Mouse (Mus musculus) forebrain, embryonic 14.5 days (tissue): ENCODE results near the gene St14. TPM values are rescaled to one million over a fixed set of nuclear protein-coding genes. Genes with fewer than 3 reads are reported as not detected.

Experiments
- ATAC-seq: fragments of 200-750 bp; cut with Nextera tagmentation; 2 replicates; pipeline ENCODE4 v1.8.0; 2017; ENCODE audit warnings: mild to moderate bottlenecking, moderate library complexity
- DNase-seq: peaks from one replicate; pipeline ENCODE4 v3.0.0-alpha.2; 2015; ENCODE audit warnings: low spot score
- H3K27ac ChIP-seq: fragments of 300-500 bp; sonication (generic); 2 replicates; pipeline ENCODE4 v1.5.1; 2014; ENCODE audit warnings: low read depth, mild to moderate bottlenecking, control low read depth, low read length, moderate library complexity
- H3K27me3 ChIP-seq: fragments of 300-500 bp; sonication (generic); replicated peaks from 2 replicates; pipeline ENCODE4 v1.6.1; 2014; ENCODE audit warnings: low read length, control low read depth, mixed read lengths; ENCODE audit not compliant: control insufficient read depth, insufficient read depth
- H3K36me3 ChIP-seq: fragments of 300-500 bp; sonication (generic); 2 replicates; pipeline ENCODE4 v1.6.1; 2014; ENCODE audit warnings: low read length, control low read depth; ENCODE audit not compliant: control insufficient read depth, insufficient read depth
- H3K4me1 ChIP-seq: fragments of 300-500 bp; sonication (generic); 2 replicates; pipeline ENCODE4 v1.6.1; 2014; ENCODE audit warnings: antibody characterized with exemption, low read length, control low read depth; ENCODE audit not compliant: control insufficient read depth, insufficient read depth
- H3K4me2 ChIP-seq: fragments of 300-500 bp; sonication (generic); 2 replicates; pipeline ENCODE4 v1.6.1; 2014; ENCODE audit warnings: mild to moderate bottlenecking, control low read depth, low read length
- H3K4me3 ChIP-seq: fragments of 300-500 bp; sonication (generic); 2 replicates; pipeline ENCODE4 v1.5.1; 2014; ENCODE audit warnings: low read depth, low read length, control low read depth
- H3K9ac ChIP-seq: fragments of 300-500 bp; sonication (generic); 2 replicates; pipeline ENCODE4 v1.6.1; 2014; ENCODE audit warnings: mild to moderate bottlenecking, low read length, control low read depth, moderate library complexity
- H3K9me3 ChIP-seq: fragments of 300-500 bp; sonication (generic); replicated peaks from 2 replicates; pipeline ENCODE4 v1.6.1; 2016; ENCODE audit warnings: low read length, control low read depth, mixed read lengths; ENCODE audit not compliant: control insufficient read depth
- WGBS: fragments of 180-500 bp; shearing (Covaris S2); extraction: QIAGEN DNeasy Blood & Tissue Kit; methylation state at CpG from one replicate; pipeline ENCODE4 v1.1.7; 2014; 5-methylcytosine and 5-hydroxymethylcytosine counted together
- polyA plus RNA-seq: library from polyadenylated mRNA; unstranded; fragments of >200 nt; fragmentation: Nextera tagmentation; extraction: Ambion mirVana; gene quantifications from 2 replicates; pipeline ENCODE4 v1.2.1, GENCODE M21; 2014

Gene St14
- polyA plus RNA-seq, 1 experiment from 2014 or later = 0.18 TPM

DNA sequence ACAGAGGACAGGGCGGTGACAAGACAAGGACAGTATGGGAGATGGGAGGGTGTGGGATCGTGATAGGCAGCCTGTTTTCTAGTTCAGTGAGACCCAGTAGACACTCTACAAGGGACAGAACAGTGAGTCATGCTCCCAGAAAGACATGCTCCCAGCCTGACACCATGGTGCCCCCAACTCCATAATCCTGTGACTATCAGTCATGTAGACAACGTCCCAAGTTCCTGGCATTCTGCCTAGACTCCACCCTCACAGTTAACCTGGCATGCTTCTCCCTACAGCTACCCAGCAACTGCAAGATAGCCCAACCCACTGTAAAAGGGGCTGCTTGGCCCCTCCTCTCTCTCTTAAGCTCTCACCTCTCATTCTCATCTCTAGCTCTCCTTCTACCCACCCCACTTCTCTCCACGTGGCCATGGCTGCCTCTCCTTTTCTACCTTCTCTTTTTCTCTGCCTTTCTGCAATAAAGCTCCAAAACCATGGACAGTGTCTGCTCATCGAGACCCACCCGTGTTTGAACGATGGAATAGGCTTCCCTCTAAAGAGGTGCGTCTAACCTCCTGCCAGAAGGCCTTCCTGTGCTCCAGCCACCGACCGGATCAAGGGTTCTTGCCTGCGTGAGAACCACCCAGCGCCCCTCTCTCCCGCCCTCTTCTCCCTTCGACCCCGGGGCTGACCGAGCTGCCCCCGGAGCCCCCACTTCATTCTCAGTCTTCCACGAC is 39.4 kb downstream of the St14 start:
- no peak overlapping the region for H3K4me3 ChIP-seq
- no peaks in the 10 kb centered on the region for H3K36me3 ChIP-seq
- H3K9me3 ChIP-seq = no peaks in the 10 kb centered on the region
- DNase-seq (no peak), ATAC-seq (no peak)
- H3K27ac ChIP-seq = no peak overlapping the region
- peaks cover under 1% of the 10 kb centered on the region for H3K4me1 ChIP-seq
- 89% methylated on average over 18 of the region's 18 CpGs for WGBS
- no peak overlapping the region for H3K9ac ChIP-seq
- H3K27me3 ChIP-seq = no peaks in the 10 kb centered on the region
- no peak overlapping the region for H3K4me2 ChIP-seq

- no peak overlapping the region for H3K9ac ChIP-seq
- no peaks in the 10 kb centered on the region for H3K27me3 ChIP-seq
- DNase-seq = no peak
- ATAC-seq = no peak
- no peak overlapping the region for H3K4me2 ChIP-seq
- no peak overlapping the region for H3K27ac ChIP-seq
- H3K36me3 ChIP-seq = no peaks in the 10 kb centered on the region
- 94% methylated on average over 10 of the region's 10 CpGs for WGBS
- peaks cover 3% of the 10 kb centered on the region for H3K4me1 ChIP-seq
- no peaks in the 10 kb centered on the region for H3K9me3 ChIP-seq
- no peak overlapping the region for H3K4me3 ChIP-seq
Observed at GRCm38 (mm10) chr9:31091162-31091581, 40.5 kb downstream of the St14 start.

- no peak overlapping the region for H3K4me2 ChIP-seq
- H3K9me3 ChIP-seq = no peaks in the 10 kb centered on the region
- peaks cover 3% of the 10 kb centered on the region for H3K4me1 ChIP-seq
- 80% methylated on average over 29 of the region's 29 CpGs for WGBS
- no peak for DNase-seq
- no peak for ATAC-seq
- no peaks in the 10 kb centered on the region for H3K27me3 ChIP-seq
- H3K27ac ChIP-seq = no peak overlapping the region
- H3K36me3 ChIP-seq = no peaks in the 10 kb centered on the region
- H3K4me3 ChIP-seq = no peak overlapping the region
- no peak overlapping the region for H3K9ac ChIP-seq
Observed at GRCm38 (mm10) chr9:31090081-31091023, 41.3 kb downstream of the St14 start.

DNA sequence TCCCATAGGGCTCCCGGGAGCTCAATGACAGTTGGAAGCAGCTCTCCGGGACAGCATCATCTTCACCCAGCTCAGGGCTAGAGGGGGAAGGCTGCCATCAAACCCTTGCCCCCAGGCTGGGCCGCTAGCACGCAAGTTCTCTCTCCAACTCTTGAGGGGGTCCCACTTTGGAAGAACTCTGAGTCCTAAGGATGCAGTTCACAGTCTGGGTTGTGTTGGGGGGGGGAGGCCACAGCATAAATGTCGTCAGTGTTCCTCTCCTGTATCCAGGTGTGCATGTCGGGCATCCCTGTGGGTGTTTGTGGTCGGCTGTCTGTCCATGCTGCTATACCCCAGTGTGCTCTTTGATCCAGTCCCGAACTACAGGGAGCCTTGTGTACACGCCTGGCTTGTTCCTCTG is 42.1 kb downstream of the St14 start:
- no peaks in the 10 kb centered on the region for H3K9me3 ChIP-seq
- ATAC-seq = no peak
- H3K36me3 ChIP-seq = no peaks in the 10 kb centered on the region
- WGBS = 78% methylated on average over 9 of the region's 9 CpGs
- H3K4me2 ChIP-seq = no peak overlapping the region
- no peak overlapping the region for H3K27ac ChIP-seq
- no peak overlapping the region for H3K4me3 ChIP-seq
- DNase-seq = no peak
- no peak overlapping the region for H3K9ac ChIP-seq
- H3K4me1 ChIP-seq = peaks cover 3% of the 10 kb centered on the region
- no peaks in the 10 kb centered on the region for H3K27me3 ChIP-seq

GRCm38 (mm10) chr9:31088883-31089282 is 42.8 kb downstream of the St14 start:
- no peak overlapping the region for H3K9ac ChIP-seq
- 90% methylated on average over 4 of the region's 4 CpGs for WGBS
- no peak for ATAC-seq
- H3K4me2 ChIP-seq = no peak overlapping the region
- no peak overlapping the region for H3K27ac ChIP-seq
- H3K9me3 ChIP-seq = no peaks in the 10 kb centered on the region
- H3K27me3 ChIP-seq = no peaks in the 10 kb centered on the region
- no peak overlapping the region for H3K4me3 ChIP-seq
- H3K36me3 ChIP-seq = no peaks in the 10 kb centered on the region
- peaks cover 3% of the 10 kb centered on the region for H3K4me1 ChIP-seq
- DNase-seq = no peak

- peaks cover 3% of the 10 kb centered on the region for H3K4me1 ChIP-seq
- no peaks in the 10 kb centered on the region for H3K36me3 ChIP-seq
- no peak overlapping the region for H3K4me2 ChIP-seq
- ATAC-seq (no peak), DNase-seq (no peak)
- H3K27me3 ChIP-seq = 0 out of 2 replicates have a peak, but pooled peaks cover 3% of the 10 kb centered on the region
- WGBS = 82% methylated on average over 3 of the region's 3 CpGs
- H3K9ac ChIP-seq = no peak overlapping the region
- H3K9me3 ChIP-seq = no peaks in the 10 kb centered on the region
- no peak overlapping the region for H3K27ac ChIP-seq
- no peak overlapping the region for H3K4me3 ChIP-seq
Observed at GRCm38 (mm10) chr9:31088116-31088515, 43.5 kb downstream of the St14 start.

GRCm38 (mm10) chr9:31087466-31087865 is 44.2 kb downstream of the St14 start:
- Histone ChIP-seq H3K27ac (no peak overlapping the region), H3K4me3 (no peak overlapping the region), H3K9ac (no peak overlapping the region; the same call in 1 of the 2 replicates), H3K4me1 (peaks cover 3% of the 10 kb centered on the region), H3K27me3 (0 out of 2 replicates have a peak, but pooled peaks cover 3% of the 10 kb centered on the region), H3K4me2 (no peak overlapping the region), H3K9me3 (no peaks in the 10 kb centered on the region), H3K36me3 (no peaks in the 10 kb centered on the region)
- DNase-seq (peak; percentile 53), ATAC-seq (peak; percentile 55)
- 21% methylated on average over 4 of the region's 4 CpGs for whole genome bisulfite sequencing

DNA sequence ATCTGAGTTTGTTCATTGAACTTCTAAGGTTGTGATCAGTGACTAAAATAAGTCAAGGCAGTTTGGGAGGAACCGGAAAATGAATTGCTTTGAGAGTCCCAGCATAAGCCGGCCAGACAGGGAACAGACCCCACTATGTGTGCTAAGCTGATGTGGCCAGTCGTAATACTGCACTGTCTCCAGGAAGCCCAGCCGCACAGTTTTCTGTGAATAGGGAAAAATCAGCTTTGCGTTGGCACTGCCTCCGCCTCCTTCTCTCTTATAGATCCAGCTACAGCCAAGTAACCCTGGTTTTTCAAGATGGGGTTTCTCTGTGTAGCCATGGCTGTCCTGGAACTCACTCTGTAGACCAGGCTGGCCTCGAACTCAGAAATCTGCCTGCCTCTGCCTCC is 44.9 kb downstream of the St14 start:
- Histone ChIP-seq H3K27ac (no peak overlapping the region), H3K9me3 (no peaks in the 10 kb centered on the region), H3K27me3 (0 out of 2 replicates have a peak, but pooled peaks cover 3% of the 10 kb centered on the region), H3K9ac (no peak overlapping the region), H3K4me2 (no peak overlapping the region), H3K4me1 (peaks cover 6% of the 10 kb centered on the region), H3K36me3 (no peaks in the 10 kb centered on the region), H3K4me3 (no peak overlapping the region)
- no peak for ATAC-seq
- WGBS = 76% methylated on average over 7 of the region's 7 CpGs
- no peak for DNase-seq
